Mouse (Mus musculus) E14TG2a.4 (cell line): ENCODE results near the gene Nrxn3.

Experiments used
- H3K27me3 ChIP-seq: 2 replicates; pipeline ENCODE4 v1.6.1; 2014; ENCODE audit warnings: low read length, control low read depth; ENCODE audit not compliant: insufficient read depth
- H3K36me3 ChIP-seq: 2 replicates; pipeline ENCODE4 v1.6.1; 2014; ENCODE audit warnings: low read length, control low read depth; ENCODE audit not compliant: insufficient read depth
- H3K4me1 ChIP-seq: replicated peaks from 2 replicates; pipeline ENCODE4 v1.6.1; 2014; ENCODE audit warnings: low read depth, low read length, control low read depth
- H3K4me3 ChIP-seq: replicated peaks from 2 replicates; pipeline ENCODE4 v1.5.1; 2014; ENCODE audit warnings: mild to moderate bottlenecking, low read length
- H3K9me3 ChIP-seq: 2 replicates; pipeline ENCODE4 v1.6.1; 2014; ENCODE audit warnings: low read length, control low read depth
- CTCF ChIP-seq: conservative IDR thresholded peaks from 2 replicates; pipeline ENCODE4 v1.5.1; 2014; ENCODE audit warnings: low read length
- NANOG ChIP-seq: IDR thresholded peaks from 2 replicates; pipeline ENCODE4 v1.6.1; 2014; ENCODE audit warnings: borderline replicate concordance, low read length, mixed read lengths
- POU5F1 ChIP-seq: IDR thresholded peaks from 2 replicates; pipeline ENCODE4 v1.6.1; 2014; ENCODE audit warnings: low read length, borderline replicate concordance

The Nrxn3 gene

DNA sequence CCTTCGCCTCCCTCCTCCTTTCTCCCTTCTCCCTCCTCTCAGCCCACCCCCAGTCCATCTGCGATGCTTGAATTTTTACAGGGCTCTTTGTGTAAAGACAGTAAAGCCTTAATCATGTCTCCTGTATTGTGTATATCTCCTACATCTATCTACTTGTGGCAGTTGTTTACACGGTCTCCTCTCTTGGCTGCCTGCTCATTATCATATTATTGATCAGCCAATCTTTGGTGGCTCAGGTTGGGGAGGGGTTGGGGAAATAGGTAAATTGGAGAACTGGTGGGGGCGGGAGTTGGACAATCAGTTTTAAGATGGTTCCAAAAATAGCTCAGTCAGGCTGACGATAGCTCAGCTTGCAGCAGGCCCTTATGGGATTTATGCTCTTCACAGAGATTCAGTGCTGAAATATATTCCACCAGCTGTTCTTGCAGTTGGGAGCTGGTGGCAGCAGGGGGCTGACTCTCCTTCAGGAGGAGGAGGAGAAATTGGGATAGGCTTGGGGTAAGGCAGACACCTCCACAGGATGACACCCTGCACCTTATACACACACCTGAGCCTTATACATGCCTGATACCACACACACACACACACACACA is 654.5 kb downstream of the Nrxn3 start:
- no peaks in the 10 kb centered on the region for H3K27me3 ChIP-seq
- no peak for TF ChIP-seq POU5F1
- no peak for TF ChIP-seq CTCF
- no peak for TF ChIP-seq NANOG
- no peaks in the 10 kb centered on the region for H3K4me1 ChIP-seq
- H3K36me3 ChIP-seq: no peaks in the 10 kb centered on the region
- no peak overlapping the region for H3K4me3 ChIP-seq
- H3K9me3 ChIP-seq: no peaks in the 10 kb centered on the region

- H3K4me3 ChIP-seq: no peak overlapping the region
- TF ChIP-seq POU5F1: no peak
- TF ChIP-seq NANOG: no peak
- TF ChIP-seq CTCF: no peak
- no peaks in the 10 kb centered on the region for H3K9me3 ChIP-seq
- no peaks in the 10 kb centered on the region for H3K36me3 ChIP-seq
- H3K4me1 ChIP-seq: no peaks in the 10 kb centered on the region
- no peaks in the 10 kb centered on the region for H3K27me3 ChIP-seq
Measured at GRCm38 (mm10) chr12:89377687-89378086, 655.0 kb downstream of the Nrxn3 start.

GRCm38 (mm10) chr12:89383254-89383653 is 660.6 kb downstream of the Nrxn3 start:
- Histone ChIP-seq H3K4me3 (no peak overlapping the region), H3K36me3 (no peaks in the 10 kb centered on the region)
- TF ChIP-seq NANOG (no peak), CTCF (peak; percentile 37)

DNA sequence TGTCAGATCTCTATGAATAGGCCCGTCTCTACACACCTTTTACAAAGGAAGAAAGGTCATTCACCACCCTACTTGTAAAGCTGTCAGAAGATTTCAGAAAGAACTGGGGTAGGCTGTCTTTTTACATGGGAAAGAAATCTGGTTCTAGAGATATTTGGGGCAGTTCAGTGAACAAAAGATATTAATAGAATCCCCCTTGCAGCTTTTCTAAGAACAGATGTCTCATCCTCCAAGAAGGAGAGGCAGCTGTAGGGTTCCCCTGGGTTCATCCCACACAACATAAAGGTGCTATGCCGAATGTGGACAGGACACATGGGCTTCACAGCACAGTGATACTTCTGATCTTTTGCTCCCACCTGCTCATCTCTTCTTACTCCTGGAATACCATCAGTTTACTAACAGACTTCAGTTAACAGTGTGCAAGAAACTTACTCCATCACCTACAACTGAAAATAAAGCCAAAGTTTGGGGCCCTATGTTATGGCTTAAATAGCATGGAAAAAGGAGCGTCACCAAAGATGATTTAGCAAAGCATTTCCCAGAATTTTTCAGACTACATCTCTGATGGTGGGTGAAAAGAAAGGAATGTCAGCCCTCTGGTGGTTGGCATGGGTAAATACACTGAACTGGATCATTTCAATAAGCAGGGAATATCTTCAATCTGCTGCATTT is 672.6 kb downstream of the Nrxn3 start:
- H3K27me3 ChIP-seq: no peaks in the 10 kb centered on the region
- H3K36me3 ChIP-seq: no peaks in the 10 kb centered on the region
- H3K4me1 ChIP-seq: no peaks in the 10 kb centered on the region
- H3K9me3 ChIP-seq: no peaks in the 10 kb centered on the region
- TF ChIP-seq CTCF (peak; percentile 80), NANOG (no peak)
- H3K4me3 ChIP-seq: no peak overlapping the region

More at GRCm38 (mm10) chr12:89383254-89383653, 660.6 kb downstream of the Nrxn3 start:
- Histone ChIP-seq H3K4me1 (no peaks in the 10 kb centered on the region), H3K27me3 (no peaks in the 10 kb centered on the region), H3K9me3 (no peaks in the 10 kb centered on the region)

DNA sequence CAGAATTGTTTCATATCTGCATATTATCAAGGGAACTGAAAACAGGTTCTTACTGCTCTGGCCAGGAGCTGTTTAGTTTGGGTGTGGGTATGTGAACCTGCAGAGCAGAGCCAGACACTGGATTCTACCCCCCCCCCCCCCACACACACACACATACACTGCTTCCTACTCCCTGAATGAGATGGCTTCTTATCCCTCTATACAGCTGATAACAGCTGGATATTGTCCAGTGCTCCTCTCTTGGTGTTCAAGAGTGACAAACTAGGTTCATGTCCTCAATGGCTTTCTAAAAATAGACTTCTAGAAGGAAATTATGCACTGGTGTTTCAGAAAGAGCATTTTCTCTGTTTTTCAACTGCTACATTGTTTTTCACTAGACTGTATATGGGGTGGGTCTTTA is 713.8 kb downstream of the Nrxn3 start:
- Histone ChIP-seq H3K36me3 (no peaks in the 10 kb centered on the region), H3K4me3 (no peak overlapping the region), H3K27me3 (no peaks in the 10 kb centered on the region), H3K4me1 (no peaks in the 10 kb centered on the region), H3K9me3 (no peaks in the 10 kb centered on the region)
- TF ChIP-seq POU5F1 (no peak), CTCF (no peak), NANOG (no peak)

DNA sequence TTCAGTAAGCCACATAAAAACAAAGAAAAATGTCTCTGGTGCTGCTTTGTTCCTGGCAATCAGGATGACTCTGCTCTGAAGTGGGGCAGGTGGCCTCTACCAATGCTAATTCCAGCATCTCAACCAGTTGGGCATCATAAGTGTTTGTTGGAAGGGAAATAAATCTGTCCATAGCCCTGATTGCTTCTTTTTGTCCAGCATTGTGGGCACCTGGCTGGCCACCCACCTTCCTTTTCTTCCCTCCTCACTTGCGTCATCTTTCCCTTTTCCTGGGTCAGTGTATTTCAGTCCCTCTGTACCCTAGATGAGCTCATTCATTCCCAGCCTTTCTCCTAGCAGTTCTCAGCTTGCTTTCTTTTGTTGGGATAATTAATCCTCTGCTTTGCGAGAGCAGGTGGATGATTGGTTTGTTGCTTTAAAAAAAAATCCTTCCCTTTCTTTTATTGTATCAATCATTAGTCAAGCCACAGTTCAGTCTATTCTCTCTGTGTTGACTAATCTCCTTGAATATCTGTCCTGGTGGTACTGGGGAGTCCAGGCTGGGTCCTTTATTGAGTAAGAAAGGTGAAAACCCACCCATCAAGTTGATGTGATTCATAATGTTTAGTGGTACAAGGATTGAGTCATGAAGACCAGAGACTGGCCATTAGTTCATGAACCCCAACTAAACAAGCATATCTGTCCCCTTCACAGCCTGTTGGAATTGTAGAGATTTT is 719.8 kb downstream of the Nrxn3 start:
- no peak overlapping the region for H3K4me3 ChIP-seq
- TF ChIP-seq CTCF: no peak
- TF ChIP-seq POU5F1: no peak
- no peak for TF ChIP-seq NANOG
- no peaks in the 10 kb centered on the region for H3K9me3 ChIP-seq
- H3K4me1 ChIP-seq: no peaks in the 10 kb centered on the region
- H3K27me3 ChIP-seq: no peaks in the 10 kb centered on the region
- H3K36me3 ChIP-seq: no peaks in the 10 kb centered on the region

- no peak overlapping the region for H3K4me3 ChIP-seq
- peaks cover 4% of the 10 kb centered on the region; the same call in 1 of the 2 replicates for H3K27me3 ChIP-seq
- no peaks in the 10 kb centered on the region for H3K36me3 ChIP-seq
- TF ChIP-seq POU5F1 (no peak), CTCF (peak; percentile 47)
- no peaks in the 10 kb centered on the region for H3K4me1 ChIP-seq
- peaks cover 18% of the 10 kb centered on the region for H3K9me3 ChIP-seq
Measured at GRCm38 (mm10) chr12:89450667-89451298, 728.1 kb downstream of the Nrxn3 start.

DNA sequence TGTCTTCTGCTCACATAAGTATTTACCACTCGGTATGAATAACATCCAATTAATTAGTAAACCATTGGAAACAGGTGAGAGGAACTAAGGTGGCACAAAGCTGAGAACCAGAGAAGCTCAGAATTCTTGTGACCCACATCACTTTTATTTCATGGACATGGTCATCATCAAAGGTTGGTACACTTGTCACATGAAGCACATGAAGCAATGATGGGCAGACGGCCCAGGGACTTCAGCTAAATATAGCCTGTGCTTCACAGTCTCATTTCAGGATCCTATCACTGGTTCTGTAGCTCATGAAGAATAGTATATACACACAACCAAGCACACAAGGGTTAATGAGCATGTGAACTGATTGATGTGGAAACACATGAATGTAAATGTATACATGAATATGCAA is 747.5 kb downstream of the Nrxn3 start:
- no peaks in the 10 kb centered on the region for H3K27me3 ChIP-seq
- TF ChIP-seq POU5F1 (no peak), NANOG (no peak), CTCF (no peak)
- peaks cover 3% of the 10 kb centered on the region; the same call in 1 of the 2 replicates for H3K4me1 ChIP-seq
- no peak overlapping the region for H3K4me3 ChIP-seq
- no peaks in the 10 kb centered on the region for H3K36me3 ChIP-seq
- no peaks in the 10 kb centered on the region for H3K9me3 ChIP-seq
